Mouse (Mus musculus): ENCODE measurements around the gene Slmap. TPM values are rescaled to one million over a fixed set of nuclear protein-coding genes. Genes with fewer than 3 reads are reported as not detected.
"Not testable (repeated sequence)": the region's sequence is repeated elsewhere in the genome, so short reads cannot be mapped to it uniquely, and the experiment has no call there.

The Slmap gene
- 10 to 100 TPM; 76.2 to 84.7 TPM for total RNA-seq (2021)
- long read RNA-seq, experiment 1, full-length matches to known transcripts, result 1 of 33 reads
- long read RNA-seq, experiment 1, partial matches to known transcripts, result 12 of 33 reads
- long read RNA-seq, experiment 1, other reads (novel, unspliced or antisense), result 20 of 33 reads
- long read RNA-seq, experiment 2, partial matches to known transcripts, result 1 of 11 reads
- long read RNA-seq, experiment 2, other reads (novel, unspliced or antisense), result 9 of 11 reads

DNA sequence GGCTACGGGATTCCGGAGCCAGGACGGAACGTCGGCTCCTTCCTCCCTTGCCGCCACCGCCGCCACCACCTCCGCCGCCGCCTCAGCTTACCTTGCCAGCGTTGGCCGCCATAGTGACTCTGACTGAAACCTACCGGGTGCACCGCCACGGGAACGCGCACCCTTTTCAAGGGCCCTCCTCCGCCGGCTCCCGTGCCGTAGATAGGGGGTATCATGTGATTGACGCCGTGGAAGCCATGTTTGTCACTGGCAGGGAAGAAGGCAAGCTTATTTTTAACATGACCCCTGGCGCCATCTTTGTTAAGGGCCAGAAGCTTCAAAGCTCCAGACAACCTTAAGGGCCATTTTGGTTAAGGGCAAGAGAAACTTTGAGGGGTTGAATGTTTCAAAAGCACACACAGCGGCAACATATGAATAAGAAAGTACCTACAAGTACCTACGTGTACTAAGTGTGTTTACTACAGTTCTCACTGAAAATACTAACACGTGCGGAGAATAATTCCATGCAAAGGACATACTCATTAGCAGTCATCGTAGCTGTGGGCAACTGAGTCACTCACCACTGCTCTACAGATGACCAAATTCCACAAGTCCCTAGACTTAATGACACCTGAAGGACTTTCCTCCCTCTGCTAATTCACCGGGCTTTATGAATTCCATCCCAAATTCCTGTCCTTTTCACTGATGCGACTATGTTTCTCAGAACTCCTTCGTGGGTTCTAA, at the start of gene Slmap:
TSS of gene Slmap (minus strand) at position 175 of the 723 bp plus-strand sequence.
- peak; percentile 98 to 99 for DNase-seq

DNA sequence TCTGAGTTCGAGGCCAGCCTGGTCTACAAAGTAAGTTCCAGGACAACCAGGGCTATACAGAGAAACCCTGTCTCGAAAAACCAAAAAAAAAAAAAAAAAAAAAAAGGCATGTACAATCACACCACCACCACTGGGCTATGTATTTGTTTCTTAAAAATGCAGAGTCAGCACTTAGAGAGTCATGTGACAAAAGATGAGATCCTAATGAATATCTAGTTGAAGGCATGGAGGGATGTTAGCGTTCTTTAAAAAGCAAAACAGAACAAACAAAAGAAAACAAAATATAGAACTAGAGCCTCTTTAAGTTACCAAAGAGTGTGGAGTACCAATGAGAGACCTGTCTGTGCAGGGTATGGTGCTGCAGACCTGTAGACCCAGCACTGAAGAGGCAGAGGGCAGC, 48.9 kb upstream of the Slmap start:
- DNase-seq, result no peak

DNA sequence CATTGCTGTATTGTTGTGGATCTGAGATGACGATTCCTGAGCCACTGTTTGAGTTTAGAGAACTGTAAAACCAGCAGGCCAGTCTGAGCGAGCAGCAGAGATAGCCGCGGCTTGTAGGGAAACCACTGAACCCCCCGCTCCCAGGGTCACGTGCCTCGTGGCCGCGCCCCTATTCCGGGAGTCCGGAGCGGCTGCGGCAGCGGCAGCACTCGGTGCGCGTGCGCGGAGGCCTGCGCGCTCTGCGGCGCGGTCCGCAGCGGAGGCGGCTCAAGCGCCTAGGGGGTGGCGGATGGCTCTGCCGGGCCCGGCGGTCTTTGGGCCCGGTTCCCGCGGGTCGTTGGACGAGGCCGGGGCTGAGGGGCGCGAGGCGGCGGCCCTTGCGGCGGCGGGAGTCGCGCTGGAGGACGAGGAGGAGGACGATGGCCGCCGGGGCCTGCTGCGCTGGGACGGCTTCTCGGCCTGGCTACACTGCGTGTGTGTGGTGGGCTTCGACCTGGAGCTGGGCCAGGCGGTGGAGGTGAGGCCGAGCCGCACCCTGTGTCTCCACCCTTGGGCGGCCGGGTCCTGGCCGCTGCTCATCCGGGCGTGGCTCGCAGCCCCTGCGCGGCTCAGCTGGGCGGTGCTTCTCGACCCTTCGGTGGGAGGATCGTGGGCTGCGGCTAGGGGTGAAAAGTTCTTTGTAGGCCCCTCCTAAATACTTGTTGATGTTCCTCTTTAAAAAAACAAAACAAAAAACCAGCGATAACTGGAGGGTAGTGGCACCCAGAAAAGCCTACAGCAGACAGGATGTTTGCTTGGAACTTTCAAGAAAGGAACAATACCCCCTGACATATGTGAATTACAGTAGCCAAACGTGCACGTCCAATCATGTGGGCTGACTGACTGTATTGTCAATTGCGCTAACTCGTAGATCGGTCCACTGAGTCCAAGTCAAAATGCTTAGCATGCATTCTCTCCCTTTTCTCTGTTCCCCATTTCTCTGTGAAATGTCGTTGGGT, 44.9 kb upstream of the Slmap start:
- DNase-seq, result peak; percentile 94 to 97

DNA sequence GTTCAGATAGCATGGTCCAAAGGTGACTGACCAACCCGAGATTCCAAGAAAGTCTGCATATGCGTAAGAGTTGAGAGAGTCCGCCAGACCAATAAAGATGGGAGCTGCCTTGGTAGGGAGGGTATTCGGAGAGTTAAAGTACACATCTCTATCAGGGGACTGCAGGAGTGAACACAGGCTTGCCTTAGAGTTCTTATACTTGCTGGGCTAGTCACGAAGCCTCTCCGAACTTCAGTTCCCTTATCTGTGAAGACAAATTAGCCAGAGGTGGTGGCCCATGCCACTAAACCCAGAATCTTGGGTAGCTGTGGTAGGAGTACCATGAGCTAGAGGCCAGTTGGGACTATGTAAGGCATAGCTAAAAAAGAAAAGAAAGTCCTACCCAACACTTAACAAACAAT, 44.1 kb upstream of the Slmap start:
- no peak for DNase-seq

DNA sequence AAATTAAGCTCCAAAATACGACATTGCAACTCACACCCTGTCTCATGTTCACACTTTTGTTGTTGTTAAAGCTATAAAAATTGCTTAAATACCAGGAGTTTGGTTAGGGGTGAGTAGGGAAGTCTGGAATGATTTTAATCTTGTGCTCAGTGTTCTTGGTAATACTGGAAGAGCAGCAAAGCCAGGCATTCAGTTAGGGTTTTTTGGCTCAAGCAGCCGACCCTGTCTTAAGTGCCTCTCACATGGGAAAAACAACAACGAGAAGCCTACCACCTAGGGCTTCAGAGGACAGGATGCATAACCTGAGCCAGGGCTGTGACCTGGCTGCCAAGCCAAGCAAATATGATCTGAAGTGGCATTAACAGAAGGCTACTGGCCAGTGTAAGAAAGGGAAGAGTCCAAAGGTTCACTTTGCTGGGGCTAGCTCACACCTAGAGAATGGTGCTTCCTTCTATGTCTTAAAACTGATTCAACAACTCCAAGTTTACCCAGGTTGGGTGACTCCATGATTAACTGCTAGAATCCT, 41.6 kb upstream of the Slmap start:
- no peak for DNase-seq

DNA sequence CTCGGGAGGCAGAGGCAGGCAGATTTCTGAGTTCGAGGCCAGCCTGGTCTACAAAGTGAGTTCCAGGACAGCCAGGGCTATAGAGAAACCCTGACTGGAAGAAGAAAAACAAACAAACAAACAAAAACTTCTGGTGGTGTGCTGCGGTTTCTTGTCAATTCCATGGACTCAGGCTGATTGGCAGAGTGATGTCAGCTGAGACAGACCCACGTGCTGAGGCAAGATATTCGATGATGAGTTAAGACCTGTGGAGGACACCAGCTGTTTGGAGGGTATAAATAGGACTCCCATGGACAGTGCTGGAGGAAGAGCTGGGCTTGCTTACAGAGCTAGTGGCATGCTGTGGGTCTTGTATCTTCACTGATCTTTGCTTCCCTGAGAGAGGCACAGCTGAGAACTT, 38.8 kb upstream of the Slmap start, which contains the start of gene Dennd6a:
TSS of gene Dennd6a (plus strand) at position 301 of the 400 bp plus-strand sequence.
- DNase-seq, result not testable (repeated sequence)

DNA sequence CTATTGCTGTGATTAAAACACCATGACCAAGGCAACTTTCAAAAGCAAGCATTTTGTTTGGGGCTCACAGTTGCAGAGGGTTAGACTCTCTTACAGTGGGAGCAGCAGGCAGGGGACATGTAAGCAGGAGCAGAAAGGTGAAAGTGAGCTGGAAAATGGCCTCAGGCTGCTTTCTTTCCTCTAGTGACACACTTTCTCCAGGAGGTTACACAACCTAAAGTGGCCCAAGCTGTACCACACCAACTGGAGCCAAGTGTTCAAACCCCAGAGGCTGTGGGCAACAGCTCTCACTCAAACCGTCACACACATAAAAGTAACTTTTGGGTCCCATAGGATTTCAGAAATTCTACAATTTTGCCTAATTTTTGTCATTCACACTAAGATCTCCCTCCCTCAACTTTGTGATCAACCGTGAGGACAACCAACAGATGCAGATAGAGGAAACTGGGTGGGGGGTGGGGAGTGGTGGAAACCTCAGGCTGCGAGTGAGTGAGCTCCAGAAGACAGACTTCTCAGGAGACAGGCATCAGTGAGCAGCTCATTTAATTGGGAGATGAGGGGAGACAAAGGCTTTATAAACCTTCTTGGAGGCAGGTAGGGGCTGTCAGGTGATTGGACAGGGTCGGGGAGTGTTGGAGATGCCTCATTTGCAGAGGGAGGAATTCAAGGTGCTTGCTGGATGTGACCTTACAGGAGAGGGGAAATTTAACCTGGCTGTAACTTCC, 37.4 kb upstream of the Slmap start:
- DNase-seq, result no peak

DNA sequence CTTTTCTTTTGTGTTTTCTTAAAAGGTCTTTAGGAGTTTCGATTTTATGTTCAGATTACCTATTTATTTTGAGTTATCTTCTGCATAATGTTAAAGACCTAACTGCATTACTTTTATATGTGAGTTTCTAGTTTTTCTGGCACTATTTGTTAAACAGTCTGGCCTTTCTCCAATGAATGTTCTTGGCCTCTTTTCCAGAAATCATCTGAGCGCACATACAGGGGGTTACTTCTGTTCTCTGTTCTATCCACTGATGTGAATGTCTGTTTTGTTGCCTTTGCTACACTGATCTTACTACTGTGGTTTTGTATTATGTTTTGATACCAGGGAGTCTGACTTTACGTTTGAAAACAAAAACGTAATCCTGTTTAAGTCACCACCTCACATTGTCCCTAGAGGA, 35.1 kb upstream of the Slmap start:
- DNase-seq, result no peak

DNA sequence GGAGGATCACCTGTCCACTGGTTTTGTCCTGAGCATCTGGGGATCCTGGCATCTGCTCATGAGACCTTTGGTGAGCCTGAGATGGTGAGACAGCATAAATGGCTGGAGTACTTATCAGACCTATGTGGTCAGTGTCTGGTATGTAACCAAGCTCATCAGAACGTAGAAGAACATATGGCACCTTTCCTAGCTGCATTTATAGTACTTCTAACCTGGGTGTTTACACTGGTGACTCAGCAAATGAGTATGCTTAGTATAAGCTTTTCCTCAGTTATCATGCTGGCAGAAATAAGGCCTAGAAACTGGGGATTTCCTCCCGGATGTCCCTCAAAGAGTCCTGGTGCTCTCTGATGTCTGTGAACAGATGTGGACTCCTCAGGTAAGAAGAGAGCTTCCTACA, 27.5 kb upstream of the Slmap start:
- no peak for DNase-seq

DNA sequence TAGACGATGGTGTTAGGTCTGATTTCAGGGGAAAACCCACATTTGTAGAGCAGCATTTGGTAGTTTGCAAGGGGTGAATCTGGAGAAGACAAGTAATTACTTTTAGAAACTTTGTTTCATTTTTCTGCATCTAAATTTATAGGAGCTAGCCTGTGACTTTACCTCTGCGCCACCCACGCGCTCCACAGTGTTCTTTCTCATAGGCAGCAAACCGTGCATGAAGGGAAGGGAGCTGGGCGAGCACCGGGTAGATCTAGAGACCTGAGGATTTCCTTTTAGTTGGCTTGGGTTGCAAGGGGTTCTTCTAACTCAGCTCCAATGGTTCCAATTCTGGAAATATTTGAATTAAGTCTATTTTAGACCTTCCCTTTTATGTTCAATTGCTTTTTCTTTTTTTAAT, 23.8 kb upstream of the Slmap start:
- no peak for DNase-seq

DNA sequence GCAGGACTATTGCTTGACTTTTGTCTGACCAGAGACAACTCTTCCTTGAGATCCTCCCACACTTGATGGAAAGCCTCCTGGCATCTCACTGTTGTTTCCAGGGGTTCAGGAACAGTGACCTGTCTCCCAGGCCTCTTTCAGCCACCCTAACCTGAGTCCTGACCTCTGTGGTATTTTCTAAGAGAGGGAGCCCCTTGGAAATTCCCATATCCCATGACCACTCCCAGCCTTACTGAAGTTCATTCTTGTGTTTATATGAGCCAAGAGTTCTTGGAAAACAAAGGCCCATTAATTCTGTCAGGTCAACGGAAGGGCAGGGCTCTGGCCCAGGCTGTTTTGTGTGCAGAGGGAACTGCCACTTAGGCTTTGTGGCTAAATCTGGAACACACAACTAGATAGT, 22.9 kb upstream of the Slmap start:
- DNase-seq, result peak; percentile 10 to 34

DNA sequence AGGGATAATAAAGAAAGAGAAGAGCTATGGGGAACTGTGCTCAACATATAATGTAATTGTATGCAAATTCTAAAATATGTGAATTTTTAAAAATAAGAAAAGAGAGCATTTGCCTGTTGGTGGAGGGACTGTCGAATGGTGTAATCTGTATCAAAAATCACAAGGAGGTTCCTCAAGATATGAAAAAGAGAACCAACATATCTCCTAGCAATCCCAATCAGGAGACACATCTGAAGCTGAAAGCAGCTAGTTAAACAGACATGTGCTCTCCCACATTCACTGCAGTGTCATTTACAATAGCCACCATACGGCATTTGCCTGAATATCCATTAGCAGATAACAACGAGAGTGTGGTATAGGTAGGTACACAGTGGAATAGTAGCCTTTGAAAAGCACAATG, 18.1 kb upstream of the Slmap start:
- no peak for DNase-seq

DNA sequence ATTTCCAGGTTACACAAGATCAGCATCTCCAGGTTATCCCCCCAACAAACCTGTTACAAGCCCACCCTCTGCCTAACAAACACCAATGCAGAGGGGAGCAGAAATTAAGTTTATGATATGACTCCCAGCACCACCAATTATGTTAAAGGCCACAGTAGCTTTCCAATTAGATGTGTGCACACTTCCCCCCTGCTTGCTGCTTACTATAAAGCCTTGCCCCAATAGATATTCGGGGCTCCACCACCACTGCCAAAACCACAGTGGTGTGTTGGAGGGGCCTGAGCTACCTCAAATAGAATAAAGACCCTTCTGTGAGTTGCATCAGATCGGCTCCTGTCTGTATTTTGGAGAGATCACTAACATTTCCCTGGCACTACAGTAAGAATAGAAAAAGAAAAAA, 17.7 kb upstream of the Slmap start:
- no peak for DNase-seq

DNA sequence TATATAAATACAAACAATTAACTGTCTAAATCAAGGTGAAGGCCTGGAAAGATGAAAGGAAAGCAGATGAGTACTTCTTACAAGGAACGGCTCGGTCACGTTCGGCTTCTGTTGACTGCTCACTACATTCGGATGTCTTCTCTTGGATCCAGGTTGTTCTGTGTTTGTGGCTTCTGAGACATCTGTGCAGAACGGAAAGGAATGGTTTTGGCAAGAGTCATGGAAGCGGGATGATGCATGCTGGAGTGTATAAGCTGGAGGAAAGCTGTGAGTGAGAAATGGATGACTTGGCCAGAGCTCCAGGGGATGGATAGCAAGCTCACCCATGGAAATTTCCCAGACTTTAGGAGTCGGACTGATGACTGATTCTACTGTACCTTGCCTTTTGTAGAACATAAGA, 16.0 kb upstream of the Slmap start:
- DNase-seq, result no peak

DNA sequence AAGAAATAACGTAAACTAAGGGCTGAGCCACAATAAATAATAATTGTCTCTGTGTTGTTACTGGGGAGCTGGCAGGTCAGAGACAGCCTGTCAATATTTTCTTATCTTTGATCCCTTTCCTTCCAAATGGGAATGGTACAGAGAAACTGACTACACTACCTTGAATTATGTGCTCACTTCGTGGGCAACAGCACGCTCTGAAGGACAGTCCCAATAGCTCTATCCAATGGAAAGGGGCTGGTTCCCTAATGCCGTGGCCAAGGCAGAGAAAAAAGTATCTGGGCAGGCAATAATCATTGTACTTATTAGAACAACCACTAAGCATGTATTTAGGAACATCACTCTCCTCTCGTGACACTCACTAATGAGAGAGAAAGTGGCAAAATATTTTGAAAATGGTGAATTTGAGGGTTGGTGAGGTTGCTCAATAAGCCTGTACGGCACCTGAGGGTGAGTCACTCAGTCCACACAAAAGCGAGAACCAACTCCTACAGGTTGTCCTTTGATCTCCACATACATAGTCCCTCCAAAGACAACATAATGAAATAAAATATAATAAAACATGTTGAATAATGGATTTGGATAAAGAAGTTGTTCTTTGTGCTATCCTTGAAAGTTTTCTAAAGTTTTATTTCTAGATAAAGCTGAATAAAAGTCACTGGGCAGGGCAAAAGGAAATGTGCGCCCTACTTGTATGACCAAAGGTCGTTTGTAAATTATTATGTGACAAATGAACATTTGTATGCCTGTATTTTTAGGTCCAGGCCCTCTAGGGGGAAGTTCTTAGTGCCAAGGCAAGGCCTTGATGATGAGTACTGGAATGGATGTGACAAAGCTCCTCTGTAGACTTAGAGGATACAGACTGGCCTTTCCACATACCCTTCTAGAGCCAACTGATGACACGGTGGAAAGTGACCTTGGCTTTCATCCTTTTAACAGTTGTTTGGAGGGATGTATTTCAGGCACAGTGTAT, 13.1 kb upstream of the Slmap start:
- DNase-seq, result peak; percentile 12 to 20

DNA sequence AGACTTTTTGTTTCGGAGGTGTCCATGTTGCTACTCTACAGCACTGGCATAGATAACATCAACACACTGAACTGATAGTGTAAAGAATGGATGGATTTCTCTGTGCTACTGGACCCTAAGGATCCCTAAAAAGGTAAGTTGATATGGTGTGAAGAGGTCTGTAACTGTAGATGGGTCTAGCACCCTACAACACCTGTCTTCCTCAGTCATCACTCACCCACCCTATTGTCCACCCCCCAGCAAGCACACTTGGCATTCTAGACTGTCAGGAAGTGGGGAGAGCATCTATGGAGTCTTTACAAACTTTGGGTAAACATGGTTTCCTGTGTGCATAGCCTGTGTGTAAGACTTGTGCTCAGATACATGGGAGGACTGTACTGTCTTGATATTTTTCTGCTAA, 7.4 kb upstream of the Slmap start:
- no peak for DNase-seq

DNA sequence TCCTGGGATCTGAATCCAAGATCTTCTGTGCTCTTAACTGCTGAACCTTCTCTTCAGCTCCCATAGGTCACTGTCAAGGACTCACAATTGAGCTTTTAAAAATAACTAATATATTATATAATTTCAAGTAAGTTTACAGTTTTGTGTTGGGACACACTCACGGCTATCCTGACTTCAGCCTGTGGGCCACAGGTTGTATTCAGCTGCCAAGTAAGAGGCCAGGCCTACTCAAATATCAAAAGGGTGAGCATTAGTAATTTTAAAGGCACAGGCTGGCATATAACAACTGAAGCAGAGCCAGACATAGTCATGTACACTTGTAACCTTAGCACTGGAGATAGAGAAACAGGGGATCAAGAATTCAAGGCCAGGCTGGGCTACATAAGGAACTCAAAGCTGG, 5.8 kb upstream of the Slmap start:
- no peak for DNase-seq

DNA sequence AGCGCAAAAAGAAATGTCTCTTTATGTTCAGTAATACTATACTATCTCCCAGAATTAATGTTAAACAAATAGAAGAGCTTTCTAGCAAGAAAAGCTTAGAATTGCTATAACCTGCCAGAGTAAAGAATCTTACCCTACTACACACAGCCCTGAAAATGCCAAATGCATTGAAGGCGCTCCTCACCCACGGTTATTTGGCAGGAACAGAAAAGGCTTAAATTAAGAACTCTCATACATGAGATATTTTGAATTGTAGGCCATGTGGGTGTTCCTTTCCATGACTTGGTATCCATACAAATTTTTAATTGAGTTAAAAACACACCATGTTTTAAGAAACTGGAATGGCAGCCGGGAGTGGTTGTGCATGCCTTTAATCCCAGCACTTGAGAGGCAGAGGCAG, 4.5 kb upstream of the Slmap start:
- no peak for DNase-seq

DNA sequence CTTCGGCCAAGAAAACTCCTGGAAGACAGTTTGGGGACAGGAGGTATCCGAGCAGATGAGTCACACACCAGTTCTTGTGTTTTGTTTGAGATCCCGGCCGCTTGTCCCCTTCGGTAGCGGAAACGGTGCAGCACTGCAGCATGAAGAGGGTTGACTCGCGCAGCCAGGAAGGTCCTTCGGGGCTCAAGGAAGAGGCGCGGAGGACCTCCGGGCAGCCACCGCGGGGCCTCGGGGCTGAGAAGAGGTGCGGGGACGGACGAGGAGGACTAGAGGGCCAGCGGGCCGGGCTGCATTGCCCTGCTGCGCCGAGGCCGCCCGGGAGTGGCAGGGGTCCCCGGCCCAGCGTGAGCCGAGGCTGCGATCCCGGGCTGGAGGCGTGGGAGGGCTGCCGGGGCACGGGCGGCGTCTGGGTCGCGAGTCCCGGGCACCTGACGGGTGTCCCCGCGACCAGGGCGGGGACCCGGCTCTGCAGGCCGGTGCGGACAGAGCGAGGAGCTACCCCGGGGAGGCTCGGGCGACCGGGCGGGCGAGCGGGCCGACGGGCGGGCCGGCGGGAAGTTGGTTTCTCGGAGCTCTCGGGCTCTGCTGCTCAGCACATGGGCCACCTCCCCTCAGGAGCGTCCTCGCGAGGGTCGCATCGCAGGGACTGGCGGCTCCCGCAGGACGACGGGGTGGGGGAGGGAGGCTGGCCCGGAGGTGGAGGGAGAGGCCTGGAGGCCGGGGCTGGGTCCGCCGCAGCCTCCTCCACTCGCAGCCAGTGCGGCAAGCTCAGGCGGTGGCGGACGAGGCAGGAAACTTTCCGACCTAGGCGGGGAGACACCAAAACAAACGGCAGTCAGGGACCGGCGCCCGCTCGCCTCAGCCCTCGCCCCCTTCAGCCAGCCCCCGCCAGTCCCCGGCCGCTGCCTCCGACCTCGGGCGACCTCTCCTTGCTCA, 642 bp downstream of the Slmap start:
- DNase-seq, result peak; percentile 71 to 73

All from adrenal gland, postnatal 36 days (tissue).